Mouse (Mus musculus) neural tube, embryonic 11.5 days (tissue): ENCODE measurements around the gene Unc119. TPM values are rescaled to one million over a fixed set of nuclear protein-coding genes. Genes with fewer than 3 reads are reported as not detected.

Experiments
- ATAC-seq: fragments of 200-750 bp; cut with Nextera tagmentation; 2 replicates; pipeline ENCODE4 v1.8.0; 2017; ENCODE audit warnings: moderate number of reproducible peaks, mild to moderate bottlenecking, moderate TSS enrichment, moderate library complexity; ENCODE audit not compliant: insufficient read depth, low FRiP score, low TSS enrichment
- DNase-seq: peaks from one replicate; pipeline ENCODE4 v3.0.0-alpha.2; 2015; ENCODE audit warnings: low spot score
- H3K27ac ChIP-seq: fragments of 300-500 bp; sonication (generic); 2 replicates; pipeline ENCODE4 v1.5.1; 2014; ENCODE audit warnings: low read depth, mild to moderate bottlenecking, low read length
- H3K27me3 ChIP-seq: fragments of 300-500 bp; sonication (generic); 2 replicates; pipeline ENCODE4 v1.6.1; 2014; ENCODE audit warnings: mild to moderate bottlenecking, low read length, mixed read lengths; ENCODE audit not compliant: control insufficient read depth, insufficient read depth
- H3K36me3 ChIP-seq: fragments of 300-500 bp; sonication (generic); 2 replicates; pipeline ENCODE4 v1.6.1; 2014; ENCODE audit warnings: mild to moderate bottlenecking, low read length, moderate library complexity, mixed read lengths; ENCODE audit not compliant: control insufficient read depth, insufficient read depth
- H3K4me1 ChIP-seq: fragments of 300-500 bp; sonication (generic); 2 replicates; pipeline ENCODE4 v1.6.1; 2014; ENCODE audit warnings: low read length, mixed read lengths; ENCODE audit not compliant: control insufficient read depth, insufficient read depth
- H3K4me2 ChIP-seq: fragments of 300-500 bp; sonication (generic); 2 replicates; pipeline ENCODE4 v1.6.1; 2014; ENCODE audit warnings: low read depth, mild to moderate bottlenecking, moderate library complexity
- H3K4me3 ChIP-seq: fragments of 300-500 bp; sonication (generic); 2 replicates; pipeline ENCODE4 v1.5.1; 2014; ENCODE audit warnings: low read depth, low read length
- H3K9ac ChIP-seq: fragments of 300-500 bp; sonication (generic); 2 replicates; pipeline ENCODE4 v1.6.1; 2014; ENCODE audit warnings: mild to moderate bottlenecking, low read length
- H3K9me3 ChIP-seq: fragments of 300-500 bp; sonication (generic); 2 replicates; pipeline ENCODE4 v1.6.1; 2016; ENCODE audit warnings: low read length; ENCODE audit not compliant: control insufficient read depth
- WGBS: fragments of 180-500 bp; shearing (Covaris S2); extraction: QIAGEN DNeasy Blood & Tissue Kit; methylation state at CpG from one replicate; pipeline ENCODE4 v1.1.7; 2014; 5-methylcytosine and 5-hydroxymethylcytosine counted together
- polyA plus RNA-seq: library from polyadenylated mRNA; unstranded; fragments of >200 nt; fragmentation: Nextera tagmentation; extraction: Ambion mirVana; gene quantifications from 2 replicates; pipeline ENCODE4 v1.2.1, GENCODE M21; 2014

The Unc119 gene
- polyA plus RNA-seq, 1 experiment from 2014 or later, result 69.3 TPM

- ATAC-seq (no peak), DNase-seq (no peak)
- Histone ChIP-seq H3K27me3 (no peaks in the 10 kb centered on the region), H3K4me2 (no peak overlapping the region), H3K27ac (no peak overlapping the region), H3K9me3 (no peaks in the 10 kb centered on the region), H3K4me3 (no peak overlapping the region), H3K4me1 (no peaks in the 10 kb centered on the region), H3K36me3 (no peaks in the 10 kb centered on the region), H3K9ac (no peak overlapping the region)
- 32% methylated on average over 11 of the region's 12 CpGs for WGBS
Measured at GRCm38 (mm10) chr11:78377549-78378159, 34.4 kb downstream of the Unc119 start.

DNA sequence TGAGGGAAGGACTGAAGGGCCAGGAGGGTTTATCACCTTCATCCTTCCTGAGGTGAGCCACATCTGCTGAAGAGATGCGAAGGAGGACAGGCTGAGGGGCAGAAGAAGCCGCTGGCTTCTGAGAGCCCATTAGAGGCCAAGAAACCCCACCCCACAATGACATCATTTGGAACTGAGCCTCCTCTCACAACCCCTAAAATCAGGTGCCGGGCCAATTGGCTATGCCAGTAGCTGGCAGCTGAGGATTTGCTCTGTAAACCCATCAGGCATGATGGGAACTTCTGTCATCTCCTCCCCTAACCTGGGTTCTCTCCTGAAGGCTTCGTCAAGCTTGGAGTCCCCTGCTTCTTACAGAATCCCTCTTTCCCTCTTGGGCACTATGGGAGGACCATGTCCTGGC, 37.1 kb downstream of the Unc119 start:
- H3K4me1 ChIP-seq, result no peaks in the 10 kb centered on the region
- H3K9ac ChIP-seq, result no peak overlapping the region
- no peaks in the 10 kb centered on the region for H3K27me3 ChIP-seq
- H3K4me2 ChIP-seq, result no peak overlapping the region
- DNase-seq (no peak), ATAC-seq (no peak)
- H3K4me3 ChIP-seq, result no peak overlapping the region
- H3K36me3 ChIP-seq, result no peaks in the 10 kb centered on the region
- H3K9me3 ChIP-seq, result no peaks in the 10 kb centered on the region
- 69% methylated on average over 4 of the region's 4 CpGs for WGBS
- no peak overlapping the region for H3K27ac ChIP-seq

- ATAC-seq (no peak), DNase-seq (no peak)
- no peak overlapping the region for H3K4me2 ChIP-seq
- no peaks in the 10 kb centered on the region for H3K27me3 ChIP-seq
- WGBS, result 86% methylated on average over 3 of the region's 3 CpGs
- H3K27ac ChIP-seq, result no peak overlapping the region
- no peak overlapping the region for H3K9ac ChIP-seq
- H3K4me3 ChIP-seq, result no peak overlapping the region
- no peaks in the 10 kb centered on the region for H3K4me1 ChIP-seq
- H3K9me3 ChIP-seq, result no peaks in the 10 kb centered on the region
- H3K36me3 ChIP-seq, result no peaks in the 10 kb centered on the region
Measured at GRCm38 (mm10) chr11:78380996-78381395, 37.7 kb downstream of the Unc119 start.

DNA sequence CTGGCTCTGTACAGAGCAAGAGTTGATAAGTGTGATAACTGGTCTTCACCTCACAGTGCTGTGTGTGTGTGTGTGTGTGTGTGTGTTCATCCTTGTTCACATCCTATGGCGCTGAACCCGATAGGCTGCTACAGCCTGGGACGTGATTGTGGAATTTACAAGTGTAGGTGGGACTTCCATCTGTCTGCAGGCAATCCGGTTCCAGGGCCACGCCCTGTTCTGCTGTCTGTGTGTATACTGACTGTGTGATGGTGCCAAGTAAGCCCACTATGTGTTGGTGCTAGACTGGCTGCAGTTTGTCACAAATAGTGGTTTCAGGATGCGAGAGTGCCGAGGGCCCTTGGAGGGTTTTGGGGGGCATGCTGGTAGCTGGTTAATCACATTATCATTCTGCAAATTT, 39.0 kb downstream of the Unc119 start:
- 80% methylated on average over 7 of the region's 7 CpGs for WGBS

DNA sequence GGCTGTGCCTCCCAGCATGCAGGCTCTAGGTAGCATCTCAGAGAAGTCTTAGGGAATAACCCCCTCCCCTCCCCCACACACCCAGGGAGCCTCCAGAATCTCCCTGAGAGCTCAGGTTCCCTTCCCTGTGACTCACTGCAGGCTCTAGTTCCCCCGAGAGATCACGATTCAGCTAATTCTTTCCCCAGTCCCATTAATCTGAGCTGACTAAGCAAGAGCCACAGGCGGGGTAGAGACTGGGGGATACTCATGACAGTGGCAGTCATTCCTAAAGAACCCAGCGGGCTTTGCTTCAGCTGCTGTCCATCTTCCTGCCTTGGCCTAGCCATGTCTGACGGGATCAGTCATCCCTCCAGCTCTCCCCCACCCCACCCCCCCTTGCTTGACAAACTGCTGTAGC, 39.4 kb downstream of the Unc119 start:
- H3K9ac ChIP-seq, result no peak overlapping the region
- H3K36me3 ChIP-seq, result no peaks in the 10 kb centered on the region
- no peak overlapping the region for H3K27ac ChIP-seq
- DNase-seq (no peak), ATAC-seq (no peak)
- 41% methylated on average over 5 of the region's 5 CpGs for WGBS
- no peak overlapping the region for H3K4me2 ChIP-seq
- no peaks in the 10 kb centered on the region for H3K9me3 ChIP-seq
- no peaks in the 10 kb centered on the region for H3K27me3 ChIP-seq
- no peaks in the 10 kb centered on the region for H3K4me1 ChIP-seq
- H3K4me3 ChIP-seq, result no peak overlapping the region

More for the DNA sequence above, 39.0 kb downstream of the Unc119 start:
- ATAC-seq, result no peak
- Histone ChIP-seq H3K4me2 (no peak overlapping the region), H3K27ac (no peak overlapping the region), H3K9me3 (no peaks in the 10 kb centered on the region), H3K27me3 (no peaks in the 10 kb centered on the region), H3K4me1 (no peaks in the 10 kb centered on the region), H3K9ac (no peak overlapping the region), H3K36me3 (no peaks in the 10 kb centered on the region), H3K4me3 (no peak overlapping the region)
- DNase-seq, result no peak

- Histone ChIP-seq H3K9me3 (no peaks in the 10 kb centered on the region), H3K27ac (no peak overlapping the region), H3K4me3 (no peak overlapping the region), H3K27me3 (no peaks in the 10 kb centered on the region), H3K4me2 (no peak overlapping the region), H3K36me3 (no peaks in the 10 kb centered on the region), H3K9ac (no peak overlapping the region), H3K4me1 (no peaks in the 10 kb centered on the region)
- DNase-seq (no peak), ATAC-seq (no peak)
- 88% methylated on average over 10 of the region's 10 CpGs for WGBS
Measured at GRCm38 (mm10) chr11:78385776-78386175, 42.5 kb downstream of the Unc119 start.

GRCm38 (mm10) chr11:78386508-78387043, 43.3 kb downstream of the Unc119 start, which contains the start of gene Foxn1:
TSS of gene Foxn1 (minus strand) at chr11:78386558.
- Histone ChIP-seq H3K9me3 (no peaks in the 10 kb centered on the region), H3K9ac (no peak within 1 kb of the TSS), H3K4me2 (no peak within 1 kb of the TSS), H3K27ac (no peak within 1 kb of the TSS), H3K27me3 (no peaks in the 10 kb centered on the region), H3K4me1 (no peaks in the 10 kb centered on the region), H3K36me3 (no peaks in the 10 kb centered on the region), H3K4me3 (no peak within 1 kb of the TSS)
- DNase-seq (no peak), ATAC-seq (no peak)
- WGBS, result 84% methylated on average over 14 of the region's 14 CpGs

DNA sequence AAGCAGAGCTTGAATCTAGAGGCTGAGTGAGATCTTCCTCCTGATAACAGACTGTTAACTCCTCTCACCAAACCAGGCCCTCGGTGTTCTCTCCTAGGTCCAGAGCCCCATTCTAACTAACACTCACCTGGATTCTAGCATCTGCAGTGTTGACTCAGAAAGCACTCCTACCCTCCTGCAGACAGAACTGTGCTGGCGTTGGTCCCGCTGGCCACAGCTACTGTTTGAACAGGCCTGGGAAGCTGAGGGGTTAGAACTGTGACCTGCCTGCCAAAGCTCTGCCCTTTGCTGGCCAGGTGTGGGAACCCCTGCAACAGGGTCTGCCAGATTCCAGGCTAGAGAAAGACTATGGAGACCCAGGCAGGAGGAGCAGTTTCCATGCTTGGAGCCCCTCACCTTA, 49.4 kb downstream of the Unc119 start:
- no peaks in the 10 kb centered on the region for H3K4me1 ChIP-seq
- H3K4me2 ChIP-seq, result no peak overlapping the region
- no peak for ATAC-seq
- WGBS, result 81% methylated on average over 3 of the region's 3 CpGs
- no peak for DNase-seq
- no peak overlapping the region for H3K9ac ChIP-seq
- no peak overlapping the region for H3K4me3 ChIP-seq
- H3K9me3 ChIP-seq, result no peaks in the 10 kb centered on the region
- no peaks in the 10 kb centered on the region for H3K36me3 ChIP-seq
- no peak overlapping the region for H3K27ac ChIP-seq
- H3K27me3 ChIP-seq, result no peaks in the 10 kb centered on the region

DNA sequence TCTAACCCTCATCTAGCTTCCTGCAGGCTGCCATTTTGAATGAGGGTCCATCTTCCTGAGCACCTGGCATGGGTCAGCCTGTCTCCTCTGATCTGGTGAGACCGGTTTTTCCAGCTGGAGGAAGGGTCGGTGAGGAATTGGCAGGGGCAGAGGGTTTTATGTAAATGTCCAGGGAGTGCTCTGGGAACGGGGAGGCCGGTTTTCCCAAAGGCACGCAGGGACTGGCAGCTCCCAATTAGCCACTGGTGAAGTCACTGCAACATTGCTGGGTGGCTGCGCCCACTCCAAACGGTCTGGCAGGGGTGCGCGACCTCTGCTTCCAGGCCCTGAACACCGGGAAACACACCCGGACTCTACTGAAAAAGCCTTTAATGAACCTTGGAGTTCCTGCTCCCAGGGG, 53.7 kb downstream of the Unc119 start:
- Histone ChIP-seq H3K27ac (no peak overlapping the region), H3K4me2 (peak overlapping the region; percentile 43), H3K9ac (0 out of 2 replicates have a peak overlapping the region, but pooled peaks have one; percentile 14), H3K9me3 (no peaks in the 10 kb centered on the region), H3K4me3 (peak overlapping the region; percentile 6; the same call in 1 of the 2 replicates), H3K36me3 (no peaks in the 10 kb centered on the region), H3K4me1 (no peaks in the 10 kb centered on the region), H3K27me3 (no peaks in the 10 kb centered on the region)
- no peak for ATAC-seq
- no peak for DNase-seq
- 49% methylated on average over 11 of the region's 11 CpGs for WGBS
